Mouse (Mus musculus): ENCODE data around the gene Rb1. TPM values are rescaled to one million over a fixed set of nuclear protein-coding genes. Genes with fewer than 3 reads are reported as not detected.

Gene Rb1
- total RNA-seq, 2 experiments from 2014 or later: 29.7 to 30.5 TPM

- Histone ChIP-seq H3K27ac (no peak overlapping the region), H3K4me3 (no peak overlapping the region)
- no peak for TF ChIP-seq CTCF (IDR thresholded peaks at IDR 0.05)
- DNase-seq (ENCODE audit: extremely low spot score in 1 of 2, low spot score in 2 of 2): no peak
- intact Hi-C loops (cut with DNase I): no loop called here
Measured at GRCm38 (mm10) chr14:73301856-73302255, 23.8 kb downstream of the Rb1 start.

- no peak for TF ChIP-seq CTCF (IDR thresholded peaks at IDR 0.05)
- Histone ChIP-seq H3K27ac (no peak overlapping the region), H3K4me3 (no peak overlapping the region)
- intact Hi-C loops (cut with DNase I): no loop called here
- DNase-seq (ENCODE audit: extremely low spot score in 1 of 2, low spot score in 2 of 2): no peak
Measured at GRCm38 (mm10) chr14:73295512-73295911, 30.1 kb downstream of the Rb1 start.

GRCm38 (mm10) chr14:73293616-73294015 is 32.0 kb downstream of the Rb1 start:
- Histone ChIP-seq H3K4me3 (no peak overlapping the region), H3K27ac (no peak overlapping the region)
- TF ChIP-seq CTCF (IDR thresholded peaks at IDR 0.05): no peak
- no peak for DNase-seq (ENCODE audit: extremely low spot score in 1 of 2, low spot score in 2 of 2)
- intact Hi-C loops (cut with DNase I): no loop called here

- intact Hi-C loops (cut with DNase I): no loop called here
- DNase-seq (ENCODE audit: extremely low spot score in 1 of 2, low spot score in 2 of 2): no peak
Measured at GRCm38 (mm10) chr14:73292434-73292833, 33.2 kb downstream of the Rb1 start.

GRCm38 (mm10) chr14:73289915-73290314 is 35.7 kb downstream of the Rb1 start:
- no peak for DNase-seq (ENCODE audit: extremely low spot score in 1 of 2, low spot score in 2 of 2)
- TF ChIP-seq CTCF (IDR thresholded peaks at IDR 0.05): no peak
- no peak overlapping the region for H3K27ac ChIP-seq
- no peak overlapping the region for H3K4me3 ChIP-seq
- intact Hi-C loops (cut with DNase I): no loop called here

More at GRCm38 (mm10) chr14:73292434-73292833, 33.2 kb downstream of the Rb1 start:
- Histone ChIP-seq H3K27ac (no peak overlapping the region), H3K4me3 (no peak overlapping the region)
- no peak for TF ChIP-seq CTCF (IDR thresholded peaks at IDR 0.05)

GRCm38 (mm10) chr14:73280996-73281395 is 44.6 kb downstream of the Rb1 start:
- H3K4me3 ChIP-seq: no peak overlapping the region
- H3K27ac ChIP-seq: no peak overlapping the region
- no peak for DNase-seq (ENCODE audit: extremely low spot score in 1 of 2, low spot score in 2 of 2)
- TF ChIP-seq CTCF (IDR thresholded peaks at IDR 0.05): peak; percentile 59
- intact Hi-C loops (cut with DNase I): loop anchor here (2.0 kb wide), 1 partner anchor 174 kb away; no protein-coding TSS in a partner anchor

GRCm38 (mm10) chr14:73279096-73279495 is 46.5 kb downstream of the Rb1 start:
- TF ChIP-seq CTCF (IDR thresholded peaks at IDR 0.05): no peak
- DNase-seq (ENCODE audit: extremely low spot score in 1 of 2, low spot score in 2 of 2): no peak
- intact Hi-C loops (cut with DNase I): no loop called here
- no peak overlapping the region for H3K27ac ChIP-seq
- no peak overlapping the region for H3K4me3 ChIP-seq

GRCm38 (mm10) chr14:73271807-73272206 is 53.8 kb downstream of the Rb1 start:
- Histone ChIP-seq H3K27ac (no peak overlapping the region), H3K4me3 (no peak overlapping the region)
- intact Hi-C loops (cut with DNase I): no loop called here
- no peak for DNase-seq (ENCODE audit: extremely low spot score in 1 of 2, low spot score in 2 of 2)
- TF ChIP-seq CTCF (IDR thresholded peaks at IDR 0.05): no peak

GRCm38 (mm10) chr14:73266166-73266565 is 59.5 kb downstream of the Rb1 start:
- intact Hi-C loops (cut with DNase I): no loop called here
- Histone ChIP-seq H3K4me3 (no peak overlapping the region), H3K27ac (no peak overlapping the region)
- no peak for DNase-seq (ENCODE audit: extremely low spot score in 1 of 2, low spot score in 2 of 2)
- peak; percentile 32 for TF ChIP-seq CTCF (IDR thresholded peaks at IDR 0.05)

GRCm38 (mm10) chr14:73262210-73262609 is 63.4 kb downstream of the Rb1 start:
- intact Hi-C loops (cut with DNase I): no loop called here
- no peak for DNase-seq (ENCODE audit: extremely low spot score in 1 of 2, low spot score in 2 of 2)
- no peak for TF ChIP-seq CTCF (IDR thresholded peaks at IDR 0.05)
- Histone ChIP-seq H3K27ac (no peak overlapping the region), H3K4me3 (no peak overlapping the region)

- intact Hi-C loops (cut with DNase I): no loop called here
- Histone ChIP-seq H3K4me3 (no peak overlapping the region), H3K27ac (no peak overlapping the region)
- TF ChIP-seq CTCF (IDR thresholded peaks at IDR 0.05): no peak
- no peak for DNase-seq (ENCODE audit: extremely low spot score in 1 of 2, low spot score in 2 of 2)
Measured at GRCm38 (mm10) chr14:73258181-73258580, 67.4 kb downstream of the Rb1 start.

- DNase-seq (ENCODE audit: extremely low spot score in 1 of 2, low spot score in 2 of 2): no peak
- no peak overlapping the region for H3K27ac ChIP-seq
- no peak for TF ChIP-seq CTCF (IDR thresholded peaks at IDR 0.05)
- intact Hi-C loops (cut with DNase I): no loop called here
- H3K4me3 ChIP-seq: no peak overlapping the region
Measured at GRCm38 (mm10) chr14:73257348-73257747, 68.3 kb downstream of the Rb1 start.

GRCm38 (mm10) chr14:73255426-73255970 is 70.1 kb downstream of the Rb1 start:
- Histone ChIP-seq H3K4me3 (no peak overlapping the region), H3K27ac (peak overlapping the region; percentile 73; the same call in 1 of the 2 replicates)
- no peak for TF ChIP-seq CTCF (IDR thresholded peaks at IDR 0.05)
- intact Hi-C loops (cut with DNase I): no loop called here
- DNase-seq (ENCODE audit: extremely low spot score in 1 of 2, low spot score in 2 of 2): no peak
